Mouse (Mus musculus) hindbrain, embryonic 10.5 days (tissue): ENCODE data around the gene Gpr50. TPM values are rescaled to one million over a fixed set of nuclear protein-coding genes. Genes with fewer than 3 reads are reported as not detected.

Experiments
- DNase-seq: peaks from one replicate; pipeline ENCODE4 v3.0.0-alpha.2; 2017; ENCODE audit warnings: low spot score
- H3K27ac ChIP-seq: fragments of 300-500 bp; sonication (generic); 2 replicates; pipeline ENCODE4 v1.5.1; 2016; ENCODE audit warnings: mild to moderate bottlenecking, moderate library complexity
- H3K27me3 ChIP-seq: fragments of 300-500 bp; sonication (generic); 2 replicates; pipeline ENCODE4 v1.6.1; 2016; ENCODE audit warnings: mild to moderate bottlenecking; ENCODE audit not compliant: poor library complexity, insufficient read depth, severe bottlenecking
- H3K36me3 ChIP-seq: fragments of 300-500 bp; sonication (generic); 2 replicates; pipeline ENCODE4 v1.6.1; 2016; ENCODE audit warnings: mild to moderate bottlenecking, moderate library complexity
- H3K4me1 ChIP-seq: fragments of 300-500 bp; sonication (generic); replicated peaks from 2 replicates; pipeline ENCODE4 v1.6.1; 2016; ENCODE audit warnings: mild to moderate bottlenecking
- H3K4me3 ChIP-seq: fragments of 300-500 bp; sonication (generic); 2 replicates; pipeline ENCODE4 v1.5.1; 2016; ENCODE audit warnings: mild to moderate bottlenecking, moderate library complexity
- H3K9me3 ChIP-seq: fragments of 300-500 bp; sonication (generic); 2 replicates; pipeline ENCODE4 v1.6.1; 2016; ENCODE audit warnings: mild to moderate bottlenecking, moderate library complexity
- WGBS: fragments of 180-500 bp; shearing (Covaris S2); methylation state at CpG from one replicate; pipeline ENCODE4 v1.1.7; 2016; 5-methylcytosine and 5-hydroxymethylcytosine counted together
- polyA plus RNA-seq: library from polyadenylated mRNA; unstranded; fragments of >200 nt; fragmentation: Nextera tagmentation; extraction: Ambion mirVana; gene quantifications from 2 replicates; pipeline ENCODE4 v1.2.1, GENCODE M21; 2016

Gpr50 gene
- polyA plus RNA-seq, 1 experiment from 2014 or later: 1.4 TPM

- DNase-seq: no peak
- no peak overlapping the region for H3K27ac ChIP-seq
- H3K4me3 ChIP-seq: no peak overlapping the region
- WGBS: 18% methylated on average over 6 of the region's 6 CpGs
- H3K36me3 ChIP-seq: no peaks in the 10 kb centered on the region
- no peaks in the 10 kb centered on the region for H3K4me1 ChIP-seq
- H3K9me3 ChIP-seq: no peaks in the 10 kb centered on the region
- H3K27me3 ChIP-seq: peaks cover 49% of the 10 kb centered on the region
Observed at GRCm38 (mm10) chrX:71670254-71670653, 6.8 kb downstream of the Gpr50 start.

GRCm38 (mm10) chrX:71700817-71701469 lies 37.5 kb downstream of the Gpr50 start:
- Histone ChIP-seq H3K36me3 (no peaks in the 10 kb centered on the region), H3K27ac (no peak overlapping the region)

More at GRCm38 (mm10) chrX:71700817-71701469, 37.5 kb downstream of the Gpr50 start:
- Histone ChIP-seq H3K4me3 (no peak overlapping the region), H3K27me3 (no peaks in the 10 kb centered on the region; the same call in 1 of the 2 replicates), H3K4me1 (no peaks in the 10 kb centered on the region), H3K9me3 (no peaks in the 10 kb centered on the region)
- peak; percentile 2 for DNase-seq
- 20% methylated on average over 6 of the region's 6 CpGs for WGBS

Other genes starting within 250 kb of the Gpr50 start
- 25.7 and 27.5 TPM in 2 replicates for gene Cd99l2, start 170.8 kb upstream of the Gpr50 start, polyA plus RNA-seq
- gene Hmgb3, start 107.7 kb upstream of the Gpr50 start, polyA plus RNA-seq: 622 and 677 TPM in 2 replicates
- gene Vma21, start 152.3 kb downstream of the Gpr50 start, polyA plus RNA-seq: 47.5 and 50.2 TPM in 2 replicates